Mouse (Mus musculus) brain, embryonic 14.5 days (tissue): ENCODE measurements around the gene Galnt15.

Source experiments
- CTCF ChIP-seq: fragments of 200-500 bp; IDR thresholded peaks from 2 replicates; pipeline ENCODE4 v1.5.1; 2012; ENCODE audit warnings: inconsistent platforms, mild to moderate bottlenecking, moderate library complexity, borderline replicate concordance; ENCODE audit not compliant: insufficient read depth, insufficient read length; ENCODE audit errors: extremely low read depth
- POLR2A ChIP-seq: fragments of 200-500 bp; IDR thresholded peaks from 2 replicates; pipeline ENCODE4 v1.6.1; 2012; ENCODE audit warnings: mild to moderate bottlenecking, inconsistent platforms, borderline replicate concordance; ENCODE audit not compliant: poor library complexity, insufficient read depth, insufficient read length, severe bottlenecking; ENCODE audit errors: extremely low read depth

GRCm38 (mm10) chr14:32082891-32083290, 54.1 kb downstream of the Galnt15 start:
- TF ChIP-seq CTCF (no peak), POLR2A (no peak)
